Mouse (Mus musculus) CH12.LX (cell line): ENCODE measurements around the gene Prkn. TPM values are rescaled to one million over a fixed set of nuclear protein-coding genes. Genes with fewer than 3 reads are reported as not detected.

Experiments
- DNase-seq: peaks from one replicate; pipeline ENCODE4 v3.0.0-alpha.2; 2013; ENCODE audit errors: extremely low read depth
- H3K27ac ChIP-seq: 2 replicates; pipeline ENCODE4 v1.5.1; 2012; ENCODE audit warnings: low read depth, mild to moderate bottlenecking, control low read depth, moderate library complexity; ENCODE audit not compliant: insufficient read depth
- H3K27me3 ChIP-seq: replicated peaks from 2 replicates; pipeline ENCODE3; 2012; ENCODE audit warnings: inconsistent platforms
- H3K36me3 ChIP-seq, 2 experiments: replicated peaks in 1 of 2; 2 replicates each; pipeline versions ENCODE3 to v1.6.1; 2012; ENCODE audit warnings: inconsistent platforms in 1 of 2, low read length in 1 of 2, mild to moderate bottlenecking in 1 of 2, mixed read lengths in 1 of 2, moderate library complexity in 1 of 2; ENCODE audit not compliant: control insufficient read depth in 1 of 2, insufficient read depth in 1 of 2
- H3K4me1 ChIP-seq, 2 experiments: 2 replicates each; pipeline ENCODE4 v1.6.1; 2012; ENCODE audit warnings: inconsistent platforms in 1 of 2, moderate library complexity in 1 of 2; ENCODE audit not compliant: insufficient read depth in 2 of 2, control insufficient read depth in 1 of 2
- H3K4me2 ChIP-seq: 2 replicates; pipeline ENCODE4 v1.6.1; 2012; ENCODE audit warnings: low read depth, mild to moderate bottlenecking, control low read depth; ENCODE audit not compliant: poor library complexity, insufficient read depth, severe bottlenecking
- H3K4me3 ChIP-seq, 3 experiments: fragments of 150-350 bp in 1 of 3; sonication (generic) in 1 of 3; replicated peaks in 1 of 3; 2 replicates each; pipeline versions ENCODE3 to v1.5.1; 2011 to 2012; ENCODE audit warnings: low read depth in 2 of 3, low read length in 2 of 3, mild to moderate bottlenecking in 2 of 3, moderate library complexity in 2 of 3, control low read depth in 1 of 3, improper control_type of control experiment in 1 of 3, inconsistent platforms in 1 of 3, mixed read lengths in 1 of 3; ENCODE audit not compliant: poor library complexity in 1 of 3
- H3K79me2 ChIP-seq: replicated peaks from 2 replicates; pipeline ENCODE4 v1.6.1; 2012; ENCODE audit warnings: mild to moderate bottlenecking, moderate library complexity; ENCODE audit not compliant: control insufficient read depth, poor library complexity, insufficient read depth, severe bottlenecking; ENCODE audit errors: extremely low read depth
- H3K9ac ChIP-seq: 2 replicates; pipeline ENCODE4 v1.6.1; 2012; ENCODE audit warnings: low read depth, mild to moderate bottlenecking, control low read depth, moderate library complexity; ENCODE audit not compliant: insufficient read depth
- H3K9me3 ChIP-seq: replicated peaks from 2 replicates; pipeline ENCODE3; 2012; ENCODE audit warnings: low read length, inconsistent platforms, mixed read lengths
- CHD1 ChIP-seq: IDR thresholded peaks from 2 replicates; pipeline ENCODE4 v1.6.1; 2012; ENCODE audit warnings: low read depth, low read length, improper control_type of control experiment, inconsistent platforms
- CTCF ChIP-seq, 2 experiments: IDR thresholded peaks in 1 of 2; conservative IDR thresholded peaks in 1 of 2; 2 replicates each; pipeline ENCODE4 v1.5.1; 2011 to 2012; ENCODE audit warnings: low read depth in 2 of 2, low read length in 2 of 2, improper control_type of control experiment in 1 of 2, inconsistent platforms in 1 of 2, mild to moderate bottlenecking in 1 of 2, moderate library complexity in 1 of 2
- ELF1 ChIP-seq: IDR thresholded peaks from 2 replicates; pipeline ENCODE4 v1.6.1; 2014; ENCODE audit warnings: low read depth, mild to moderate bottlenecking, inconsistent platforms, low read length, improper control_type of control experiment
- EP300 ChIP-seq: IDR thresholded peaks from 2 replicates; pipeline ENCODE4 v1.6.1; 2011; ENCODE audit warnings: low read length, improper control_type of control experiment
- IRF4 ChIP-seq: IDR thresholded peaks from 2 replicates; pipeline ENCODE4 v1.6.1; 2014; ENCODE audit warnings: low read depth, mild to moderate bottlenecking, inconsistent platforms, low read length, improper control_type of control experiment
- JUN ChIP-seq: IDR thresholded peaks from 2 replicates; pipeline ENCODE4 v1.6.1; 2011; ENCODE audit warnings: low read depth, mild to moderate bottlenecking, low read length, improper control_type of control experiment, moderate library complexity; ENCODE audit not compliant: insufficient read depth
- JUND ChIP-seq: conservative IDR thresholded peaks from 2 replicates; pipeline ENCODE4 v1.6.1; 2011; ENCODE audit warnings: low read depth, low read length, improper control_type of control experiment
- MAFK ChIP-seq: IDR thresholded peaks from 2 replicates; pipeline ENCODE4 v1.6.1; 2011; ENCODE audit warnings: low read length, improper control_type of control experiment; ENCODE audit not compliant: insufficient replicate concordance
- MEF2A ChIP-seq: IDR thresholded peaks from 2 replicates; pipeline ENCODE4 v1.6.1; 2014; ENCODE audit warnings: low read depth, mild to moderate bottlenecking, inconsistent platforms, low read length, improper control_type of control experiment, borderline replicate concordance
- MXI1 ChIP-seq: IDR thresholded peaks from 2 replicates; pipeline ENCODE4 v1.6.1; 2011; ENCODE audit warnings: mild to moderate bottlenecking, low read depth, low read length, improper control_type of control experiment
- MYC ChIP-seq: IDR thresholded peaks from 2 replicates; pipeline ENCODE4 v1.6.1; 2011; ENCODE audit warnings: low read depth, mild to moderate bottlenecking, improper control_type of control experiment, low read length
- PAX5 ChIP-seq: IDR thresholded peaks from 2 replicates; pipeline ENCODE4 v1.6.1; 2012; ENCODE audit warnings: low read length, inconsistent platforms, mixed read lengths
- RAD21 ChIP-seq: IDR thresholded peaks from 2 replicates; pipeline ENCODE4 v1.6.1; 2011; ENCODE audit warnings: low read depth, mild to moderate bottlenecking, low read length, improper control_type of control experiment, moderate library complexity
- TBP ChIP-seq: conservative IDR thresholded peaks from 2 replicates; pipeline ENCODE4 v1.6.1; 2011; ENCODE audit warnings: low read depth, low read length, improper control_type of control experiment
- TCF12 ChIP-seq: IDR thresholded peaks from 2 replicates; pipeline ENCODE4 v1.6.1; 2014; ENCODE audit warnings: low read depth, mild to moderate bottlenecking, inconsistent platforms, low read length, improper control_type of control experiment
- USF1 ChIP-seq: IDR thresholded peaks from 2 replicates; pipeline ENCODE4 v1.6.1; 2014; ENCODE audit warnings: low read depth, mild to moderate bottlenecking, inconsistent platforms, low read length, improper control_type of control experiment
- USF2 ChIP-seq: conservative IDR thresholded peaks from 2 replicates; pipeline ENCODE4 v1.6.1; 2011; ENCODE audit warnings: low read depth, low read length, improper control_type of control experiment
- ZNF384 ChIP-seq: IDR thresholded peaks from 2 replicates; pipeline ENCODE4 v1.6.1; 2012; ENCODE audit warnings: low read depth, low read length, improper control_type of control experiment, inconsistent platforms
- dilution Hi-C: fragments of 300-500 bp; cut with MboI; formaldehyde crosslinking; loops from 2 replicates; pipeline ENCODE4 v1.14.3; 2020; ENCODE audit warnings: low sequenced_read_pairs; ENCODE audit not compliant: extremely low pct_unique_long_range_greater_than_20kb, extremely low pct_ligation_motif_present
- in situ Hi-C: fragments of 300-500 bp; cut with MboI; formaldehyde crosslinking; loops from 3 replicates; pipeline ENCODE4 v1.14.3; 2019; ENCODE audit warnings: low sequenced_read_pairs, low pct_ligation_motif_present, low pct_unique_long_range_greater_than_20kb, mixed read lengths
- polyA plus RNA-seq: library from polyadenylated mRNA; unstranded; fragments of >175 nt; gene quantifications from 2 replicates; pipeline ENCODE4 v1.2.1, GENCODE M21; 2012; ENCODE audit warnings: low read depth; ENCODE audit not compliant: insufficient read length
- total RNA-seq, 2 experiments: library from RNA; depleted of rRNA; stranded (reverse); fragments of 300-350 nt in 1 of 2; fragments of >200 nt in 1 of 2; gene quantifications; 2 replicates each; pipeline ENCODE4 v1.2.3; 2012 to 2014

Prkn gene
- total and polyA plus RNA-seq, 3 experiments, result 0.08 TPM; not detected in 2

- TF ChIP-seq ZNF384, result no peak
- TF ChIP-seq RAD21, result peak; percentile 47
- TF ChIP-seq EP300, result no peak
- TF ChIP-seq CTCF (conservative IDR thresholded peaks at IDR 0.05 in 1 of 2, IDR thresholded peaks at IDR 0.05 in 1 of 2; ENCODE audit: low read depth in 2 of 2, low read length in 2 of 2), result peak in 1 of 2 experiments; percentile 46; a peak in 2 of 4 replicates
- in situ Hi-C loops (no loop called here), dilution Hi-C loops (no loop called here)
- no peaks in the 10 kb centered on the region for H3K27me3 ChIP-seq
- peak; percentile 48 for DNase-seq
- no peaks in the 10 kb centered on the region for H3K79me2 ChIP-seq
- H3K4me2 ChIP-seq, result no peak overlapping the region
- no peaks in the 10 kb centered on the region for H3K9me3 ChIP-seq
- H3K4me3 ChIP-seq, result no peak overlapping the region
- no peak overlapping the region for H3K9ac ChIP-seq
- no peaks in the 10 kb centered on the region for H3K36me3 ChIP-seq
- H3K27ac ChIP-seq, result no peak overlapping the region
- peaks cover 0 to 5% of the 10 kb centered on the region in 2 experiments; a peak in 2 of 4 replicates for H3K4me1 ChIP-seq
These were observed 1046.8 kb downstream of the Prkn start for GRCm38 (mm10) chr17:11886963-11887362.

- H3K27ac ChIP-seq, result no peak overlapping the region
- no peak overlapping the region for H3K4me2 ChIP-seq
- peaks cover 0 to 5% of the 10 kb centered on the region in 2 experiments; a peak in 2 of 4 replicates for H3K4me1 ChIP-seq
- no peaks in the 10 kb centered on the region for H3K27me3 ChIP-seq
- no peaks in the 10 kb centered on the region for H3K9me3 ChIP-seq
- no peaks in the 10 kb centered on the region for H3K36me3 ChIP-seq
- dilution Hi-C loops (no loop called here), in situ Hi-C loops (no loop called here)
- TF ChIP-seq JUND (no peak), TBP (no peak), MYC (no peak), IRF4 (no peak), JUN (no peak), MEF2A (no peak), CHD1 (no peak), TCF12 (no peak), ELF1 (no peak), MAFK (no peak), USF1 (no peak), PAX5 (no peak), MXI1 (no peak), USF2 (no peak), EP300 (no peak), ZNF384 (no peak)
- TF ChIP-seq, all 38 proteins: peak for 0
- H3K4me3 ChIP-seq, result no peak overlapping the region
- H3K9ac ChIP-seq, result no peak overlapping the region
- no peak for DNase-seq
- no peaks in the 10 kb centered on the region for H3K79me2 ChIP-seq
These were observed 1047.5 kb downstream of the Prkn start for GRCm38 (mm10) chr17:11887591-11888205.
